Mouse (Mus musculus) midbrain, embryonic 11.5 days (tissue): ENCODE data around the gene Pex6. TPM values are rescaled to one million over a fixed set of nuclear protein-coding genes. Genes with fewer than 3 reads are reported as not detected.

Experiments used
- ATAC-seq: fragments of 200-750 bp; cut with Nextera tagmentation; 2 replicates; pipeline ENCODE4 v1.8.0; 2017; ENCODE audit warnings: moderate TSS enrichment, moderate library complexity; ENCODE audit not compliant: low FRiP score
- DNase-seq: peaks from one replicate; pipeline ENCODE4 v3.0.0; 2015; ENCODE audit warnings: low spot score; ENCODE audit errors: missing footprints
- H3K27ac ChIP-seq: fragments of 300-500 bp; sonication (generic); 2 replicates; pipeline ENCODE4 v1.5.1; 2014; ENCODE audit warnings: low read depth, low read length
- H3K27me3 ChIP-seq: fragments of 300-500 bp; sonication (generic); 2 replicates; pipeline ENCODE4 v1.6.1; 2014; ENCODE audit warnings: mild to moderate bottlenecking, low read length, moderate library complexity, mixed read lengths; ENCODE audit not compliant: control insufficient read depth, insufficient read depth
- H3K36me3 ChIP-seq: fragments of 300-500 bp; sonication (generic); 2 replicates; pipeline ENCODE4 v1.6.1; 2014; ENCODE audit warnings: mild to moderate bottlenecking, low read length, moderate library complexity, mixed read lengths; ENCODE audit not compliant: control insufficient read depth, insufficient read depth
- H3K4me1 ChIP-seq: fragments of 300-500 bp; sonication (generic); 2 replicates; pipeline ENCODE4 v1.6.1; 2014; ENCODE audit warnings: low read length; ENCODE audit not compliant: control insufficient read depth, insufficient read depth
- H3K4me2 ChIP-seq: fragments of 300-500 bp; sonication (generic); 2 replicates; pipeline ENCODE4 v1.6.1; 2014; ENCODE audit warnings: mild to moderate bottlenecking, moderate library complexity
- H3K4me3 ChIP-seq: fragments of 300-500 bp; sonication (generic); 2 replicates; pipeline ENCODE4 v1.5.1; 2014; ENCODE audit warnings: low read depth, low read length
- H3K9ac ChIP-seq: fragments of 300-500 bp; sonication (generic); 2 replicates; pipeline ENCODE4 v1.6.1; 2014; ENCODE audit warnings: low read length
- H3K9me3 ChIP-seq: fragments of 300-500 bp; sonication (generic); 2 replicates; pipeline ENCODE4 v1.6.1; 2016; ENCODE audit warnings: low read length; ENCODE audit not compliant: control insufficient read depth
- WGBS: fragments of 180-500 bp; shearing (Covaris S2); extraction: QIAGEN DNeasy Blood & Tissue Kit; methylation state at CpG from one replicate; pipeline ENCODE4 v1.1.7; 2014; 5-methylcytosine and 5-hydroxymethylcytosine counted together
- polyA plus RNA-seq: library from polyadenylated mRNA; unstranded; fragments of >200 nt; fragmentation: Nextera tagmentation; extraction: Ambion mirVana; gene quantifications from 2 replicates; pipeline ENCODE4 v1.2.1, GENCODE M21; 2014

The Pex6 gene
- polyA plus RNA-seq, 1 experiment from 2014 or later = 16.5 TPM

DNA sequence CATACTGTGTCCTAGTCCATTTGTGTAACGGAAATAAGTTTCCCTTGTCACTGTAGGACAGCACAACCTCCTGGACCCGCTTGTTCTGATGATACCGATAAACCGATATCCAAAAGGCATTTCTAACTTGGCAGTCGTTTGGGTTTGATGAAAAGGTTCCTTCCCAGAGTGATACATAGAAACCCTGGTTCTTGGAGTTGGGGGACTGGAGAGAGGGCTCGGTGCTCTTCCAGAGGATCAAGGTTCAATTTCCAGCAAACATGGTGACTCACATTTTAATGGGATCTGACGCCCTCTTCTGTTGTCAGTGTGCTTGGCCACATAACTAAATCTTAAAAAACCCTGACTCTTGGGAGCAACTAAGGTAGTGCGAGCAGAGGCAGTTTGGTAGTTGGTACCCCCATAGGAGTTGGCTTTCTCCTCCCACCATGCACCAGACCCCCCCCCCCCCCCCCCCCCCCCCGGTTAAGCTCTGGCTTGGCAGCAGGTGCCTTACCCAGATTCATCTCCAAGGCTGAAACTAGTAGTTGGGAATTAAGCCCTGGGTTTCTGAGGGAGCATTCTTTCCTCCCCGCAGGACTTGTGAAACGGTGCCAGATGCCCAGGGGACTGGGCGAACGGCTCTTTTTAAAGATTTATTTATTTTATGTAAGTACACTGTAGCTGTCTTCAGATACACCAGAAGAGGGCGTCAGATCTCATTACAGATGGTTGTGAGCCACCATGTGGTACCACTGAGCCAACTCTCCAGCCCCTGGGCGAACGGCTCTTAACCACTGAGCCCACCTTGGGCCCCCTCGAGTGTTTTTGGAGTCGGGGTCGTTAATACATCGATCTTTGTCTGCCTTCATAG is 62.2 kb downstream of the Pex6 start:
- Histone ChIP-seq H3K4me3 (peak overlapping the region; percentile 84), H3K27me3 (no peaks in the 10 kb centered on the region), H3K9me3 (no peaks in the 10 kb centered on the region), H3K27ac (no peak overlapping the region), H3K9ac (peak overlapping the region; percentile 81), H3K4me2 (peak overlapping the region; percentile 76), H3K36me3 (peaks cover 25% of the 10 kb centered on the region), H3K4me1 (peaks cover 12% of the 10 kb centered on the region)
- 0 out of 2 replicates have a peak, but pooled peaks have one; percentile 20 for ATAC-seq
- peak; percentile 90 for DNase-seq
- WGBS = 12% methylated on average over 19 of the region's 20 CpGs

- Histone ChIP-seq H3K27me3 (no peaks in the 10 kb centered on the region), H3K9me3 (no peaks in the 10 kb centered on the region), H3K27ac (no peak overlapping the region), H3K36me3 (peaks cover 31% of the 10 kb centered on the region), H3K4me2 (peak overlapping the region; percentile 76), H3K9ac (no peak overlapping the region), H3K4me3 (no peak overlapping the region), H3K4me1 (peaks cover 12% of the 10 kb centered on the region)
- DNase-seq (no peak), ATAC-seq (no peak)
- WGBS = 52% methylated on average over 2 of the region's 2 CpGs
Observed at GRCm38 (mm10) chr17:46774131-46774472, 62.8 kb downstream of the Pex6 start.

DNA sequence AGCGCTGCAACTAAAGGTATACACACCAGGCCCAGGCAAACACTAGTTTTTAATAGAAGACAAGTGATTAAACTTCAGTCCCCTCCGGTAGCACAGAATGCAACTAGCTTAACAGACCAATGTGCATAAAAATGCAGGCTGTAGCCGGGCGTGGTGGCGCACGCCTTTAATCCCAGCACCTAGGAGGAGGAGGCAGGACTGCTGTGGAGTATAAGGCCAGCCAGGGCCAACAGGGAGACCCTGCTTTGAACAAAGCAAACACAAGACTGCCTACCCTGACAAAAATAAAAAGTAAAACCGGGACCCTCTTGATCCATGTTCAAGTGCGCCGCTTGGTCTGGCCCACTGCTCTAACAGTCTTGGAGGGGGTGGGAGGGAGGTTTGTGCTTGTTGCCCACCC is 63.8 kb downstream of the Pex6 start:
- no peaks in the 10 kb centered on the region for H3K27me3 ChIP-seq
- ATAC-seq (no peak), DNase-seq (no peak)
- H3K9ac ChIP-seq = no peak overlapping the region
- no peak overlapping the region for H3K27ac ChIP-seq
- no peak overlapping the region for H3K4me2 ChIP-seq
- H3K4me1 ChIP-seq = peaks cover 12% of the 10 kb centered on the region
- WGBS = 92% methylated on average over 9 of the region's 9 CpGs
- H3K4me3 ChIP-seq = no peak overlapping the region
- H3K9me3 ChIP-seq = no peaks in the 10 kb centered on the region
- H3K36me3 ChIP-seq = peaks cover 37% of the 10 kb centered on the region

Other genes starting within 250 kb of the Pex6 start
- gene Ttbk1, start 223.8 kb upstream of the Pex6 start, polyA plus RNA-seq = 2.1 and 2.6 TPM in 2 replicates
- gene Dnph1, start 214.8 kb upstream of the Pex6 start, polyA plus RNA-seq = 71.7 and 77.2 TPM in 2 replicates
- 2.6 and 4.1 TPM in 2 replicates for gene Cul9, start 165.1 kb upstream of the Pex6 start, polyA plus RNA-seq
- 3.6 and 6.0 TPM in 2 replicates for gene Srf, start 155.3 kb upstream of the Pex6 start, polyA plus RNA-seq
- gene Ptk7, start 82.0 kb upstream of the Pex6 start, polyA plus RNA-seq = 16.7 and 19.5 TPM in 2 replicates
- gene Klc4, start 65.4 kb upstream of the Pex6 start, polyA plus RNA-seq = 26.6 and 29.8 TPM in 2 replicates
- 97.8 and 100 TPM in 2 replicates for gene Mrpl2, start 65.2 kb upstream of the Pex6 start, polyA plus RNA-seq
- 26.2 and 26.8 TPM in 2 replicates for gene Cul7, start 61.1 kb upstream of the Pex6 start, polyA plus RNA-seq
- gene Rrp36, start 37.1 kb upstream of the Pex6 start, polyA plus RNA-seq = 53.4 and 60.0 TPM in 2 replicates
- 185 and 192 TPM in 2 replicates for gene Mea1, start 32.7 kb upstream of the Pex6 start, polyA plus RNA-seq
- 103 and 109 TPM in 2 replicates for gene Klhdc3, start 30.5 kb upstream of the Pex6 start, polyA plus RNA-seq
- gene Ppp2r5d, start 6.4 kb upstream of the Pex6 start, polyA plus RNA-seq = 106 and 110 TPM in 2 replicates
- 0.37 and 0.82 TPM in 2 replicates for gene Gnmt, start 17.7 kb downstream of the Pex6 start, polyA plus RNA-seq
- gene Cnpy3, start 40.8 kb downstream of the Pex6 start, polyA plus RNA-seq = 49.8 and 56.3 TPM in 2 replicates
- gene Ptcra, start 52.2 kb downstream of the Pex6 start, polyA plus RNA-seq = 0.48 and 0.70 TPM in 2 replicates
- 55.0 and 57.9 TPM in 2 replicates for gene 2310039H08Rik, start 61.2 kb downstream of the Pex6 start, polyA plus RNA-seq
- 170 and 179 TPM in 2 replicates for gene Rpl7l1, start 71.2 kb downstream of the Pex6 start, polyA plus RNA-seq
- gene Bicral, start 147.0 kb downstream of the Pex6 start, polyA plus RNA-seq = 5.8 and 6.4 TPM in 2 replicates
- 72.7 and 76.2 TPM in 2 replicates for gene Tbcc, start 179.2 kb downstream of the Pex6 start, polyA plus RNA-seq
- gene Prph2, start 199.0 kb downstream of the Pex6 start, polyA plus RNA-seq = not detected in 2 replicates